Mouse (Mus musculus) heart, postnatal 0 days (tissue): ENCODE data around the gene Vmn2r51. TPM values are rescaled to one million over a fixed set of nuclear protein-coding genes. Genes with fewer than 3 reads are reported as not detected.
"Not testable (repeated sequence)": the region's sequence is repeated elsewhere in the genome, so short reads cannot be mapped to it uniquely, and the experiment has no call there.

Experiments
- ATAC-seq: fragments of 200-750 bp; cut with Nextera tagmentation; 2 replicates; pipeline ENCODE4 v1.8.0; 2017; ENCODE audit warnings: low read depth, moderate number of reproducible peaks, moderate library complexity; ENCODE audit not compliant: insufficient read depth
- DNase-seq: peaks from one replicate; pipeline ENCODE4 v3.0.0-alpha.2; 2016; ENCODE audit warnings: low spot score
- H3K27ac ChIP-seq: fragments of 300-500 bp; sonication (generic); 2 replicates; pipeline ENCODE4 v1.5.1; 2014; ENCODE audit warnings: low read depth, mild to moderate bottlenecking
- H3K27me3 ChIP-seq: fragments of 300-500 bp; sonication (generic); 2 replicates; pipeline ENCODE4 v1.6.1; 2014; ENCODE audit warnings: low read length, mixed read lengths; ENCODE audit not compliant: control insufficient read depth, insufficient read depth
- H3K36me3 ChIP-seq: fragments of 300-500 bp; sonication (generic); replicated peaks from 2 replicates; pipeline ENCODE4 v1.6.1; 2014; ENCODE audit warnings: low read length, mixed read lengths; ENCODE audit not compliant: control insufficient read depth, insufficient read depth
- H3K4me1 ChIP-seq: fragments of 300-500 bp; sonication (generic); 2 replicates; pipeline ENCODE4 v1.6.1; 2014; ENCODE audit warnings: antibody characterized with exemption; ENCODE audit not compliant: control insufficient read depth, insufficient read depth
- H3K4me2 ChIP-seq: fragments of 300-500 bp; sonication (generic); 2 replicates; pipeline ENCODE4 v1.6.1; 2014; ENCODE audit warnings: low read depth, mild to moderate bottlenecking, low read length, moderate library complexity
- H3K4me3 ChIP-seq: fragments of 300-500 bp; sonication (generic); 2 replicates; pipeline ENCODE4 v1.5.1; 2014; ENCODE audit warnings: low read depth, low read length
- H3K9ac ChIP-seq: fragments of 300-500 bp; sonication (generic); replicated peaks from 2 replicates; pipeline ENCODE4 v1.6.1; 2014; ENCODE audit warnings: low read depth, low read length, mixed read lengths
- H3K9me3 ChIP-seq: fragments of 300-500 bp; sonication (generic); replicated peaks from 2 replicates; pipeline ENCODE4 v1.6.1; 2016; ENCODE audit warnings: low read length; ENCODE audit not compliant: control insufficient read depth
- WGBS: fragments of 180-500 bp; shearing (Covaris S2); extraction: QIAGEN DNeasy Blood & Tissue Kit; methylation state at CpG from one replicate; pipeline ENCODE4 v1.1.7; 2014; 5-methylcytosine and 5-hydroxymethylcytosine counted together
- polyA plus RNA-seq: library from polyadenylated mRNA; unstranded; fragments of >200 nt; fragmentation: Nextera tagmentation; extraction: Ambion mirVana; gene quantifications from 2 replicates; pipeline ENCODE4 v1.2.1, GENCODE M21; 2015
- total RNA-seq: library from RNA; depleted of rRNA; stranded (reverse); fragments of >200 nt; gene quantifications from 2 replicates; pipeline ENCODE4 v1.2.3, GENCODE M21; 2014; ENCODE audit warnings: low replicate concordance; rRNA removed

Gene Vmn2r51
- not detected in 2 replicates for total RNA-seq
- polyA plus RNA-seq: not detected in 2 replicates

DNA sequence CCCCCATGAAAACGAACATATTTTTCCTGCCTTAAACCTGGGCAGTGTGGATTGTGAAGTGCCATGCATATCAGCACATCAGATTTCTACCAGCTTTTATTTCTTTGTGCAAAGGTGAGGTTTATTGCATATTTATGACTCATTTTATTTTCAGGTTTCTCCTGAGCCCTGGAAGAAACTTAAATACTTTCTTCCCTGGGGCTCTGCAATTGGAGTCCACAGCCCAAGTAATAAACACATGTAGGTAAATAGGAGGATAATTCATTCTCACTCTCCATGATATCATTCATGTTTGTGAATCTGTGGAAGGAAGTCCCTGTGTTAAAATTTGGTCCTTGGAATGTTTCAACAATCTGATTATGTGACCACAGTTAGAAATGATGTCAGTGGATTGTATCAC is at the start of gene Vmn2r51:
Vmn2r51 (minus strand) TSS at position 101 of the 400 bp plus-strand sequence.
- ATAC-seq, H3K9me3 ChIP-seq, DNase-seq, H3K36me3 ChIP-seq, H3K27me3 ChIP-seq, H3K4me1 ChIP-seq, H3K4me3 ChIP-seq, H3K4me2 ChIP-seq, H3K27ac ChIP-seq, H3K9ac ChIP-seq: not testable (repeated sequence)
- WGBS: 34% methylated on average over 1 of the region's 1 CpGs

DNA sequence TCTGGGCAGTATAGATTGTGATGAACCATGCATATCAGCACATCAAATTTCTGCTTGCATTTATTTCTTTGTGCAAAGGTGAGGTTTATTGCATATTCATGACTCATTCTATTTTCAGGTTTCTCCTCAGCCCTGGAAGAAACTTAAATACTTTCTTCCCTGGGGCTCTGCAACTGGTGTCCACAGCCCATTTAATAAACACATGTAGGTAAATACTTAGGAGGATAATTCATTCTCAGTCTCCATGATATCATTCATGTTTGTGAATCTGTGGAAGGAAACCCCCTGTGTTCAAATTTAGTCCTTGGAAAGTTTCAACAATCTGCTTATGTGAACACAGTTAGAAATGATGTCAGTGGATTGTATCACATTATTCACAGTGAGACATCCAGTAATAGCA is 52.3 kb downstream of the Vmn2r51 start, which contains the start of gene Vmn2r50:
Vmn2r50 (minus strand) TSS at position 101 of the 400 bp plus-strand sequence.
- not testable (repeated sequence) for H3K4me3 ChIP-seq, H3K4me2 ChIP-seq, H3K36me3 ChIP-seq, H3K27ac ChIP-seq, ATAC-seq, H3K27me3 ChIP-seq, H3K9ac ChIP-seq, H3K4me1 ChIP-seq, DNase-seq, H3K9me3 ChIP-seq

Other genes with a start within 250 kb of the Vmn2r51 start
- gene Vmn2r48, start 152.2 kb downstream of the Vmn2r51 start, total RNA-seq: not detected in 2 replicates
- gene Vmn2r48, start 152.2 kb downstream of the Vmn2r51 start, polyA plus RNA-seq: not detected in 2 replicates
- gene Vmn2r49, start 113.5 kb downstream of the Vmn2r51 start, total RNA-seq: not detected in 2 replicates
- gene Vmn2r49, start 113.5 kb downstream of the Vmn2r51 start, polyA plus RNA-seq: not detected in 2 replicates
- not detected in 2 replicates for gene Vmn2r50, start 52.4 kb downstream of the Vmn2r51 start, total RNA-seq
- not detected in 2 replicates for gene Vmn2r50, start 52.4 kb downstream of the Vmn2r51 start, polyA plus RNA-seq
- not detected in 2 replicates for gene Vmn2r52, start 70.8 kb upstream of the Vmn2r51 start, total RNA-seq
- not detected in 2 replicates for gene Vmn2r52, start 70.8 kb upstream of the Vmn2r51 start, polyA plus RNA-seq
- gene Vmn1r66, start 172.3 kb upstream of the Vmn2r51 start, total RNA-seq: not detected in 2 replicates
- gene Vmn1r66, start 172.3 kb upstream of the Vmn2r51 start, polyA plus RNA-seq: not detected in 2 replicates